ENCODE assay signal across 22 mouse cellular contexts in genomic region chr17:70942478-70942877, GRCm38 (mm10). TPM values are rescaled to one million over a fixed set of nuclear protein-coding genes. Genes with fewer than 3 reads are reported as not detected.
DNase-seq lines count a peak whose midpoint lies in the region; ATAC-seq and TF ChIP-seq lines count a peak whose summit lies in the region.
"Had no signal": no experiment of that assay in that cellular context is flagged by ENCODE, and none has a peak within 500 bp of the region (broad histone marks: within the 10 kb centered on the region; RNA-seq: fewer than 3 reads in every experiment).

No protein-coding gene starts in this region.

- peak; percentile 4 for DNase-seq in forebrain, postnatal 0 days
- DNase-seq in spleen, adult 2 months (ENCODE audit: low read depth in 1 of 2, low spot score in 2 of 2): peak in 1 of 2 experiments; percentile 11
- no peak for DNase-seq in spleen, postnatal 36 days (ENCODE audit: low spot score in 2 of 2)
- DNase-seq in induced T-regulatory cell, adult 2 months (ENCODE audit: low read depth): peak; percentile 26
- no peak for DNase-seq in stomach, postnatal 0 days (ENCODE audit: low spot score)
- DNase-seq in layer of hippocampus, postnatal 36 days: no peak
- DNase-seq in thymus, postnatal 0 days (ENCODE audit: low spot score): no peak
- DNase-seq: adrenal gland, adult 2 months; adrenal gland, postnatal 25 days; cerebellum, adult 8-10 months; cerebellum, postnatal 14 days; embryo, embryonic 11 days; gastrocnemius, postnatal 14 days; heart, postnatal 36 days had no signal

- TF ChIP-seq CTCF in forebrain, postnatal 0 days (IDR thresholded peaks at IDR 0.05; ENCODE audit: low read depth): no peak
- TF ChIP-seq CTCF in spleen, adult 2 months (IDR thresholded peaks at IDR 0.05; ENCODE audit: extremely low read depth, insufficient read depth, insufficient read length, insufficient replicate concordance): peak; percentile 14; the same call in 1 of the 2 replicates
- peak; percentile 13; the same call in 1 of the 2 replicates for TF ChIP-seq CTCF in stomach, postnatal 0 days (IDR thresholded peaks at IDR 0.05; ENCODE audit: low read depth)

- 83% methylated on average over 5 of the region's 5 CpGs for WGBS in forebrain, postnatal 0 days
- WGBS in forebrain, embryonic 15.5 days: 89% methylated on average over 5 of the region's 5 CpGs
- 60% methylated on average over 5 of the region's 5 CpGs for WGBS in spleen, adult 2 months
- WGBS in stomach, postnatal 0 days: 87% methylated on average over 5 of the region's 5 CpGs

- H3K4me3 ChIP-seq in forebrain, postnatal 0 days (ENCODE audit: low read depth, low read length): no peak overlapping the region
- no peak overlapping the region for H3K4me3 ChIP-seq in forebrain, embryonic 15.5 days
- H3K4me3 ChIP-seq in spleen, adult 2 months (ENCODE audit: extremely low read depth, insufficient read depth, insufficient read length): no peak overlapping the region
- H3K4me3 ChIP-seq in stomach, postnatal 0 days (ENCODE audit: low read depth, low read length): no peak overlapping the region
- H3K4me3 ChIP-seq: embryonic facial prominence, embryonic 15.5 days; erythroblast, embryonic 14.5 days; forebrain, embryonic 10.5 days; heart, embryonic 12.5 days; hindbrain, embryonic 15.5 days had no signal

- no peak for TF ChIP-seq EP300 in stomach, postnatal 0 days (optimal IDR thresholded peaks at IDR 0.05)

- H3K36me3 ChIP-seq in forebrain, postnatal 0 days (ENCODE audit: insufficient read depth): no peaks in the 10 kb centered on the region
- H3K36me3 ChIP-seq in forebrain, embryonic 15.5 days: no peaks in the 10 kb centered on the region
- H3K36me3 ChIP-seq in spleen, adult 2 months (ENCODE audit: control insufficient read depth, insufficient read depth, low read length): no peaks in the 10 kb centered on the region
- H3K36me3 ChIP-seq in stomach, postnatal 0 days (ENCODE audit: control insufficient read depth, insufficient read depth, low read length): no peaks in the 10 kb centered on the region
- H3K36me3 ChIP-seq: embryonic facial prominence, embryonic 15.5 days; forebrain, embryonic 10.5 days; heart, embryonic 12.5 days; hindbrain, embryonic 15.5 days had no signal

- no peak overlapping the region for H3K27ac ChIP-seq in forebrain, postnatal 0 days (ENCODE audit: low read depth, low read length)
- no peak overlapping the region for H3K27ac ChIP-seq in forebrain, embryonic 15.5 days (replicated peaks)
- H3K27ac ChIP-seq in spleen, adult 2 months (ENCODE audit: insufficient read depth, low read length): no peak overlapping the region
- no peak overlapping the region for H3K27ac ChIP-seq in stomach, postnatal 0 days (replicated peaks)
- H3K27ac ChIP-seq: embryonic facial prominence, embryonic 15.5 days; forebrain, embryonic 10.5 days; hindbrain, embryonic 15.5 days had no signal

- no peak overlapping the region for H3K9ac ChIP-seq in forebrain, postnatal 0 days
- H3K9ac ChIP-seq in forebrain, embryonic 15.5 days (replicated peaks): no peak overlapping the region
- no peak overlapping the region for H3K9ac ChIP-seq in stomach, postnatal 0 days (ENCODE audit: low read length)
- H3K9ac ChIP-seq: embryonic facial prominence, embryonic 15.5 days; heart, embryonic 12.5 days; hindbrain, embryonic 15.5 days had no signal

- peak; percentile 43; the same call in 1 of the 2 replicates for ATAC-seq in forebrain, postnatal 0 days
- no peak for ATAC-seq in forebrain, embryonic 15.5 days (replicated peaks)
- no peak for ATAC-seq in stomach, postnatal 0 days (ENCODE audit: low FRiP score, low TSS enrichment)
- ATAC-seq: forebrain, embryonic 14.5 days; Patski had no signal

- H3K4me2 ChIP-seq in forebrain, postnatal 0 days (ENCODE audit: low read depth): no peak overlapping the region
- H3K4me2 ChIP-seq in forebrain, embryonic 15.5 days (replicated peaks): no peak overlapping the region
- H3K4me2 ChIP-seq in stomach, postnatal 0 days (replicated peaks; ENCODE audit: low read depth): no peak overlapping the region
- H3K4me2 ChIP-seq: embryonic facial prominence, embryonic 15.5 days; heart, embryonic 12.5 days; hindbrain, embryonic 15.5 days had no signal

- TF ChIP-seq POLR2A in spleen, adult 2 months (IDR thresholded peaks at IDR 0.05; ENCODE audit: low read depth, low read length): no peak

- no peaks in the 10 kb centered on the region for H3K4me1 ChIP-seq in forebrain, postnatal 0 days (ENCODE audit: insufficient read depth)
- H3K4me1 ChIP-seq in forebrain, embryonic 15.5 days: no peaks in the 10 kb centered on the region
- no peaks in the 10 kb centered on the region for H3K4me1 ChIP-seq in spleen, adult 2 months (ENCODE audit: control insufficient read depth, insufficient read depth, insufficient read length)
- no peaks in the 10 kb centered on the region for H3K4me1 ChIP-seq in stomach, postnatal 0 days (replicated peaks; ENCODE audit: control insufficient read depth, insufficient read depth)
- H3K4me1 ChIP-seq: embryonic facial prominence, embryonic 15.5 days; forebrain, embryonic 10.5 days; heart, embryonic 12.5 days; hindbrain, embryonic 15.5 days had no signal

- no peaks in the 10 kb centered on the region for H3K9me3 ChIP-seq in forebrain, postnatal 0 days (ENCODE audit: low read length)
- no peaks in the 10 kb centered on the region for H3K9me3 ChIP-seq in forebrain, embryonic 15.5 days
- H3K9me3 ChIP-seq in stomach, postnatal 0 days (ENCODE audit: control insufficient read depth, low read length): no peaks in the 10 kb centered on the region
- H3K9me3 ChIP-seq: embryonic facial prominence, embryonic 15.5 days; forebrain, embryonic 10.5 days; heart, embryonic 12.5 days had no signal

- H3K27me3 ChIP-seq in forebrain, postnatal 0 days (ENCODE audit: insufficient read depth, low read length): no peaks in the 10 kb centered on the region
- no peaks in the 10 kb centered on the region for H3K27me3 ChIP-seq in forebrain, embryonic 15.5 days
- H3K27me3 ChIP-seq in spleen, adult 2 months (ENCODE audit: control insufficient read depth, insufficient read depth, low read length): no peaks in the 10 kb centered on the region
- no peaks in the 10 kb centered on the region for H3K27me3 ChIP-seq in stomach, postnatal 0 days (ENCODE audit: control insufficient read depth, insufficient read depth, low read length)
- H3K27me3 ChIP-seq: embryonic facial prominence, embryonic 15.5 days; heart, embryonic 12.5 days; hindbrain, embryonic 15.5 days; Patski had no signal

RNA-seq across cellular contexts. Expression of gene Myom1, which starts 60.0 kb away (rescaled TPM):
- total RNA-seq in forebrain, postnatal 0 days (2014; rRNA removed): 1.5 and 2.0 TPM in 2 replicates
- polyA plus RNA-seq in forebrain, postnatal 0 days (2015; fragmentation: Nextera tagmentation; extraction: Ambion mirVana): 0.52 and 1.2 TPM in 2 replicates
- polyA plus RNA-seq in forebrain, embryonic 15.5 days (2015; fragmentation: Nextera tagmentation; extraction: Ambion mirVana): 1.3 and 1.7 TPM in 2 replicates
- 1.5 and 3.0 TPM in 2 replicates for polyA plus RNA-seq in spleen, adult 2 months (2012; rRNA removed)
- 9.6 and 9.8 TPM in 2 replicates for polyA plus RNA-seq in stomach, postnatal 0 days (2015; fragmentation: Nextera tagmentation; extraction: Ambion mirVana)
- total RNA-seq in layer of hippocampus, postnatal 36 days (2021): 1 to 10 TPM; 1.5 to 1.7 TPM
- 1.2 and 1.4 TPM in 2 replicates for polyA plus RNA-seq in thymus, postnatal 0 days (2015; fragmentation: Nextera tagmentation; extraction: Ambion mirVana)
- polyA plus RNA-seq: erythroblast, embryonic 14.5 days had no signal

Comparison
In these comparisons a context has a peak if more than half of its experiments do, and no peak if none do; other contexts are left out.
1. DNase-seq: peak in forebrain, postnatal 0 days (single experiment) and induced T-regulatory cell, adult 2 months (single experiment); none in spleen, postnatal 36 days (0 of 2), stomach, postnatal 0 days (single experiment), layer of hippocampus, postnatal 36 days (0 of 2) and thymus, postnatal 0 days (single experiment).